Mouse (Mus musculus) kidney, postnatal 14 days (tissue): ENCODE results near the gene Smlr1.
A peak's percentile ranks its signal among the peaks of the same experiment; 100 is the strongest.

ENCODE experiments used
- DNase-seq: peaks from one replicate; pipeline ENCODE4 v3.0.0; 2022; ENCODE audit warnings: mixed read lengths

Smlr1 gene

DNA sequence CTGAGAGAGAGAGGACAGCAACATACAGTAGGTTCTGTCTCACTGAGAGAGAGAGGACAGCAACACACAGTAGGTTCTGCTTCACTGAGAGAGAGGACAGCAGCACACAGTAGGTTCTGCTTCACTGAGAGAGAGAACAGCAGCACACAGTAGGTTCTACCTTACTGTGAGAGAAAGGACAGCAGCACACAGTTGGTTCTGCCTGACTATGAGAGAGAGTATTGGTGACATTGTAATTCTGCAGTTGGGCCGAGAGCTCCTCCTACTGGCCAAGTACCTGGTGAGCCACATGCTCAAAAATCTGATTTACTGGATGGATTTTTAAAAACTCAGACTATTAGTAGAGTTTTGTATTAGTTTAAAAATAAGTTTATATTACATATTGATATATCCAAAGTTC, 47.6 kb downstream of the Smlr1 start:
- peak; percentile 73 for DNase-seq

DNA sequence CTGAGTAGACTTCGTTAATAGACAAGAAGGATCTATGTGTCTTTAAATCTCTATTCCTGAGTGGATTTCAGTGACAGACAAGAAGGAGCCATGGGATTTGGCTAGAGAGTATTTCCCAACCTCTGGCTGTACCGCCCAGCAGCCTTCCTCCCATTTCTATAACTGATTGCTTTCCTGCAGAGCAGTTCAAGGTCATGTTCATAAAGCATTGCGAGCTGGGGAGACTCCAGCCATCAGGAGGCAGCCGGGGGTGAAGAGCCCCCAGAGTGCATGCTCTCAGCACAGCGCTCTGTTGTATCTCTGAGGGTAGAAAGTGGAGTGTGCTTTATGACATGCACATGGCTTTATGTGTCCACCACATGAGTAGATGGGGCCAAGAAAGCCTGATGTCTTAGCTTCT, 53.3 kb downstream of the Smlr1 start:
- DNase-seq: no peak

DNA sequence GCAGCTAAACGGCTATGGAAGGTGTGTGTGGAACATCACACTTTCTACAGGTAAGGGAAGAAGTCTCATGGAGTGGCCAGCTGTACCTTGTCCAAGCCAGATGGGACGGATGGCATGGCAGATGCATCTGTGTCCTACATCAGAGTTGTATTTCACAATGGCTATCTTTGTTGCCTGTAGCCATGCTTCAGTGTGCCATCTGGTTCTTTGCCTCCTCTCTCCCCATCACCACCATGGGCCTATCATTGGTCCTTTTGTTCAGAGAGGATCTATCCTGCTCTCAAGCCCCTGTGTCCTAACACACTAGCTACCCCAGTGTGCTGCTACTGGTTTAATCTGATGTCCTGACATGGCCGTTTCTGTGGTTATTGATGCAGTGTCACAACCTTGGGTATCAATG, 56.4 kb downstream of the Smlr1 start:
- no peak for DNase-seq
